Mouse (Mus musculus) left cerebral cortex, adult 11 months (tissue): ENCODE data around the gene Brpf1.
"Not testable (repeated sequence)": the region's sequence is repeated elsewhere in the genome, so short reads cannot be mapped to it uniquely, and the experiment has no call there.

Source experiments
- DNase-seq: peaks from one replicate; pipeline ENCODE4 v3.0.0; 2022; ENCODE audit warnings: low spot score

Brpf1 gene

GRCm38 (mm10) chr6:113307481-113308121 lies 664 bp downstream of the Brpf1 start:
- DNase-seq, result no peak

- peak; percentile 36 for DNase-seq
Observed at GRCm38 (mm10) chr6:113308141-113308540, 1.2 kb downstream of the Brpf1 start.

- DNase-seq, result no peak
Observed at GRCm38 (mm10) chr6:113315972-113316371, 9.0 kb downstream of the Brpf1 start.

GRCm38 (mm10) chr6:113326533-113327315 lies 19.8 kb downstream of the Brpf1 start, which contains the start of gene Ogg1:
Gene Ogg1 (plus strand): TSS chr6:113326972.
- DNase-seq, result peak; percentile 99

- no peak for DNase-seq
Observed at GRCm38 (mm10) chr6:113329396-113329795, 22.5 kb downstream of the Brpf1 start.

GRCm38 (mm10) chr6:113330547-113330946 lies 23.6 kb downstream of the Brpf1 start:
- no peak for DNase-seq

- DNase-seq, result no peak
Observed at GRCm38 (mm10) chr6:113331721-113332120, 24.8 kb downstream of the Brpf1 start.

- not testable (repeated sequence) for DNase-seq
Observed at GRCm38 (mm10) chr6:113332734-113333133, 25.8 kb downstream of the Brpf1 start.

GRCm38 (mm10) chr6:113333137-113333950 lies 26.4 kb downstream of the Brpf1 start:
- DNase-seq, result no peak

GRCm38 (mm10) chr6:113334216-113334615 lies 27.3 kb downstream of the Brpf1 start:
- no peak for DNase-seq

GRCm38 (mm10) chr6:113336852-113337620 lies 30.1 kb downstream of the Brpf1 start:
- no peak for DNase-seq

- DNase-seq, result no peak
Observed at GRCm38 (mm10) chr6:113341574-113341973, 34.6 kb downstream of the Brpf1 start.

GRCm38 (mm10) chr6:113342297-113342696 lies 35.4 kb downstream of the Brpf1 start:
- DNase-seq, result no peak

- DNase-seq, result no peak
Observed at GRCm38 (mm10) chr6:113343177-113344092, 36.5 kb downstream of the Brpf1 start, which contains the start of gene Camk1. Gene Camk1 (minus strand): TSS chr6:113343984.

GRCm38 (mm10) chr6:113344321-113344720 lies 37.4 kb downstream of the Brpf1 start:
- DNase-seq, result no peak

GRCm38 (mm10) chr6:113346897-113347296 lies 40.0 kb downstream of the Brpf1 start:
- no peak for DNase-seq

- DNase-seq, result no peak
Observed at GRCm38 (mm10) chr6:113350538-113350937, 43.6 kb downstream of the Brpf1 start.

GRCm38 (mm10) chr6:113351161-113351560 lies 44.2 kb downstream of the Brpf1 start:
- DNase-seq, result no peak

GRCm38 (mm10) chr6:113351653-113352052 lies 44.7 kb downstream of the Brpf1 start:
- DNase-seq, result no peak

GRCm38 (mm10) chr6:113352820-113353219 lies 45.9 kb downstream of the Brpf1 start:
- DNase-seq, result no peak

- DNase-seq, result no peak
Observed at GRCm38 (mm10) chr6:113353696-113354095, 46.8 kb downstream of the Brpf1 start.
